Mouse (Mus musculus): ENCODE measurements around the gene Med8. TPM values are rescaled to one million over a fixed set of nuclear protein-coding genes. Genes with fewer than 3 reads are reported as not detected.

Med8 gene
- total RNA-seq (2017), result 103 to 122 TPM (median 120 TPM) in 3 replicates

DNA sequence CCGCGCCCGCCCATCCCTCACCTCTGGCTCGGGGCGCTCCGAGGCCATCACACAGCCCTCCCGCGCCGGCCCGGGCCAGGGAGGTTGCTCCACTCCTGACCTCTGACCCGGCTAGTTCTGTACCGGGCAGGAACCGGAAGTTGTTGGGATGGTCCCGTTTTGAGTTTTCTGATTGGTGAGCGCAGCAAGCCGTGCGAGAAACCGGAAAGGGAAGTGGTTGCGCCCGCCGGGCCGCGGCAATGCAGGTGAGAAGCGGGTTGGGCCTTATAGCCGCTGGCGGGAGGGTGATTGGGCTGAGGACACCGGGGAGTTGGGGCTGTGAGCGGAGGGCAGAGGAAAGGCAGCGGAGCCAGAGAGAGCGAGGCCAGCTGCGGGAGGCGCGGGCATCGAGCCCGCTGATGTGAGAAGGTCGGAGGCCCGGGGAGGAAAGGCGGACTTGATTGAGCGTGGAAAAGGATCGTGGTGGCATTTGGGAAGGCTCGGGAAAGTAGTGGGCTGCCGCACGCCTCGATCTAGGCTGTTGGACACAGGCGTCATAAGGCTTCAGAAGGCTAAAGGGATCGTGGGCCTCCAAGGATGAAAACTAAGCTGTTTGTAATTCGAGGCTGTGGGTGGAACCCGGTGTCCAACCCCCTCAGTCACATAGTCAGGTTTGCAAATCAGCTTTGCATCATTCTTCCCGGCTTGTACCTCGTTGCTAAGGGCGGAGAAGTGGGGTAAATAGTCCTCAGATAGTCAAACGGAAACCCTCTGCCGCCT, at the start of gene Med8, which contains the start of gene Szt2:
Gene Med8, plus strand, starts transcription at position 196 of the 759 bp plus-strand sequence.
Gene Szt2, minus strand, starts transcription at position 132 of the 759 bp plus-strand sequence.
- ATAC-seq (replicated peaks; ENCODE audit: insufficient number of reproducible peaks, low FRiP score, low TSS enrichment, poor library complexity, severe bottlenecking), result peak; percentile 97

DNA sequence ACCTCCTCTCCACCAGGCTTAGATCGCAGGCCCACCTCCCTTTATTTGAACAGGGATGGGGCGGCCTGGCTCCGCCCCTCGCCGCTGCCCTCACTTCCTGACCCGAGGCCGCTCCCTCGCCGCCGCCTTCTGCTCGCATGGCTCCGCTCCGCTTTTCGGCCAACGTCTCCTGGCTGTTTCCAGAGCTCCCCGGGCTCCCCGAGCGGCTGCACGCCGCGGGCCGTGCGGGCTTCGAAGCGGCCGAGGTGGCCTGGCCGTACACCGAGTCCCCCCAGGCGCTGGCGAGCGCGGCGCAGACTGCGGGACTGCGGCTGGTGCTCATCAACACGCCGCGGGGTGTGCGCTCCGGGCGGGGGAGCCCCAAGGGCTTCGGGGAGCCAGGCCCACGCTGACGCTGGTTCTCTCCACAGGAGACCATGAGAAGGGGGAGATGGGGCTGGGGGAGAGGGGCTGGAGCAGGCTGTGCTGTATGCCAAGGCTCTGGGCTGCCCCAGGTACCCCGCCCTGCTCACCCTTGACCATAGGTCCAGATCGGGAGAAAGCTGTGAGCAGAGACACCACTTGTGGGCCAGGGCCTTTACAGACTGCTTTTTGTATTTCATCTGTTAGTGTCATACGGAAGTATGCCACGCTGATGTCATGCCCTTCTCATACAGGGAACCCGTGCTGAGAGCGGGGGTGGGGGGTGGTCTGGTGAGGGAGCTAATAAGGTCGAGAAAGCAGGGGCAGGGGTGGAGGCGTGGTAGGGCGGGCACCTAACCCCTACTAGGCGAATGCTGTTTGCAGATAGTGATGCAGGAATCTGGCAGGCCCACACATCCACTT, 49.0 kb upstream of the Med8 start:
- peak; percentile 54; the same call in 1 of the 2 replicates for ATAC-seq (replicated peaks; ENCODE audit: insufficient number of reproducible peaks, low FRiP score, low TSS enrichment, poor library complexity, severe bottlenecking)

DNA sequence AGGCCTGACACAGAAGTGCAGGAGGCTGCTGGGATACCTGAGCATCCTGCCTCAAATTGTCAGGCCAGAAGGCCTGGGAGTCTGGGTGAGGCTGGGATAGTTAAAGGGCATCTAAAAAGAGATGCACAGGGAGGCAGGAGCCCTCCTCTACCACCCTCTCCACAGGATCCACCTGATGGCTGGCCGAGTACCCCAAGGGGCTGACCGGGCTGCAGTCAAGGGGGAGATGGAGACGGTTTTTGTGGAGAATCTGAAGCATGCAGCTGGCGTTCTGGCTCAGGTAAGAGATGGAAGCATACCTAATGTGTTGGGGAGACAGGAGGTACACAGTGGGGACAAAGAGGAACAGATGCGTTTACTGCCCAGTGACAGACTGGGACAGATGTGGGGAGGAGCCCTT, 47.7 kb upstream of the Med8 start:
- no peak for ATAC-seq (replicated peaks; ENCODE audit: insufficient number of reproducible peaks, low FRiP score, low TSS enrichment, poor library complexity, severe bottlenecking)

DNA sequence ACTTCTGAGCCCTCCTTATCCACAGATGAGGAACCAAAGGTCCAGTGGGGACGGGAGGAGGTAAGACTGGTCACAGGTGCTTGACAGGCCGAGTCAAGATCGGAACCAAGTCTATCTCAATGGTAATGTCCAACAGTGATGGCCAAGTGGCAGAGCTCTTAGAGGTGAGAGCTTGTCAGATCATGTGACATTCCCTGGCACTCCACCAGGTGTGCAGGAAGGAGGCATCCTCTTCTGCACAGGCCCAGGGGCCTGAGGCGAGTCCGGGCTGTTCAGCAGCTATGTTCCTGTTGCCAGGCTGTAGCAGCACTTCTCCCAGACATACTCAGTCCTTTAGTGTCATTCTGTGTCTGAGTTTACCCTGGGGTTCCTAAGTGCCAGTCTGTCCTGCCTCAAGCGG, 46.3 kb upstream of the Med8 start:
- ATAC-seq (replicated peaks; ENCODE audit: insufficient number of reproducible peaks, low FRiP score, low TSS enrichment, poor library complexity, severe bottlenecking), result no peak

DNA sequence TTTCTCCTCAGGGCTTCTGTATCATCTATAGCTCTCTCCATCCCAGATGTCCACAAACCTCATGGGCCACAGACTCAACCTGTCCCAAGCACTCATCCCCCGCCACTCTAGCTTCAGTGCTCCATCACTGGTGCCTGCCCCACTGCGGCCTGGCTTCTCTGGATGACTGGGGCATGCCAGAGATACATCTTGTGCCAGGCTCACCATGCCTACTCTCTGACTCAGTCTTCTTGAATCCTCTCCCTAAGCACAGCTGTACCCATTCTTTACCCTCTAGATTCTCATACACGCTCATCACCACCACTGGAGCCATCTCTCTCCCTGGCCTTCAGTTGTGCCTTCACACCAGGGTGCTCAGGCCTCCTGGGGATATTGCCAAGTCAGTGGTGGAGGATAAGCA, 45.2 kb upstream of the Med8 start:
- no peak for ATAC-seq (replicated peaks; ENCODE audit: insufficient number of reproducible peaks, low FRiP score, low TSS enrichment, poor library complexity, severe bottlenecking)

DNA sequence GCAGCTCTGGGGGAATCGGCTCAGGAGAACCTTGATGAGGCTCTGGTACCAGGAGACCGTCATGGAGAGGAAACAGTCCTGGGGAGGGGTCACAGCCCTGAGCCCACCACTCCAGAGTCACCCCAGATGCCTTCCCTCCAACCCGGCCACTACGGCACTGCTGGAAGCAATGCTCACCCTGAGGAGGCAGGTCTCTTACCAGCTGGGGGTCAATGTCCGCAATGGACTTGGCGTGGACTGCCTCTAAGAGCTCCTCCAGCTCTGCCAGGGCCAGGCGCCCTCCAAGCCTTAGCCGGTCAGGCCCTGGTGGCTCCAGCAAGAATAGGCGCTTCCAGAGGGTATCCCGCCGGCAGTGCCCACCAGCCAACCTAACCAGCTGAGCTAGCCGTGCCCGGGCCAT, 44.5 kb upstream of the Med8 start:
- no peak for ATAC-seq (replicated peaks; ENCODE audit: insufficient number of reproducible peaks, low FRiP score, low TSS enrichment, poor library complexity, severe bottlenecking)

DNA sequence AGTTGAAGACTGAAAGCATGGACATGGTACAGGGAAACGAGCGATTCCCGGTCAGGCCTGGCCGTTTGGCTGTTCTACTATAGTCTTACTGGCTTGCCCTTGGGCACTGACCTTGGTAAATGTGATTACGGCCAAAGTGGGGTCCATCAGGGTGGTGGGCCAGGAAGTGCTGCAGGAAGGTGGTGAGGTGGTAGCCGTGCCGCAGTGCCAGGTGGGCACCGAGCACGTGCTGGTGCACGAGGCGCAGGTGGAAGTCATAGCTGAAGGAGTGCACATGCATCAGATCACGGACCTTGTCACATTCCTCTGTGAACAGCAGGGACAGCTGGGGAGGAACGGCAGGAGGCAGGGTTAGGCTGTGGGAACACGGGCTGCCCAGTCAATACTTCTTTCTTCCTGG, 43.1 kb upstream of the Med8 start:
- ATAC-seq (replicated peaks; ENCODE audit: insufficient number of reproducible peaks, low FRiP score, low TSS enrichment, poor library complexity, severe bottlenecking), result no peak

DNA sequence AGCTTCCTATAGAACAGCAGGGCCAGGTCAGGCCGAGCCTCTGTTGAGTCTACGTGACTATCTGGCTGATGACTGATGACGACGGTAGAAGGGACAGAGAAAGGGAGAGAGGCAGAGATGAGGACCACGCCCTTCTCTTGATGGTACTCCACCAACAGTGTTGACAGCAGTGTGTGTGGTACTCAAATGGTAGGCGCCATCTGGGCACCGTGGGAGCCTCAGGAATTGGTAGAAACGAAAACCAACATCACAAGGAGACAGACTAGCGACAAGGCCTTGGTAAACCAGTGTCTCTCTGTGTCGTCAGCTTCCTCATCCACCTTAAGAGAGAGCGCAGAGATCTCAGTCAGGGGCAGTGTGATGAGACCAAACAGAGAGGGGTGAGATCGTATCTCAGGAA, 41.6 kb upstream of the Med8 start:
- ATAC-seq (replicated peaks; ENCODE audit: insufficient number of reproducible peaks, low FRiP score, low TSS enrichment, poor library complexity, severe bottlenecking), result no peak

DNA sequence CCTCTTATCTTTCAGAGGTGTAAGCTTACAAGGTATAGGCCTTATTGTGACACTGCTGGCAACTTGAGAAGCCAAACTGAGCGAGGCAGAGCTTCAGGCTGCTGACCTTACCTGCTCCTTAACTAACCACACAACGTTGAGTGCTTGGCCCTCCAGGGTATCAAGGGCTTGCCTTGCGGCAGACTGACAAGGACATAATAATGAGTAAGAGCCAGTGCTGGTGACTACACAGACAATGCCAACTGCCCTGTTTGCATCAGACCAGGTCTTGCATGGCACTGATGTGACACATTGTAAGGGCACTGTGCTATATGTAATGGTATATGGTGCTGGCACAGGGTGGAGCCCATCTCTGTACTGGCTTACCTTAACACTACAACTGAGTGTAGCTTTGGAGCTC, 40.5 kb upstream of the Med8 start:
- ATAC-seq (replicated peaks; ENCODE audit: insufficient number of reproducible peaks, low FRiP score, low TSS enrichment, poor library complexity, severe bottlenecking), result no peak

DNA sequence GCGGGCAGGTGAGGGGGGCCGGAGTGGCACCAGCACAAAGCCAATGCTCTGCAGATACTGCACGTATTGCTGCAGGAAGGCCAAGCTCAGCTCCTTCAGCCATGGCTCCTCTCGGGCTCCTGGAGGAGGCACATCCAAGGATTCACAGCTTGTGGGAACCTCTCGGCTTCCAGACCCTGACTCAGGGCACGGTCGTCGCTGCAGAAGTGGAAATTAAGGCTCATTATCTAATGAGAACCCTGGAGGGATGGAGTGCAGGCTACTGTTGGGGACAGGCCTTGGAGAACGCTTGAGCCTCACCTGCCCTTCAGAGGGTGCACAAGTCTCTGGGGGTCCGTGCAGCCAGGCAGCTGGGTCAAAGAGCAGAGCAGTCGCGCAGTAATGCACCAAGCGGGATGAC, 37.3 kb upstream of the Med8 start:
- ATAC-seq (replicated peaks; ENCODE audit: insufficient number of reproducible peaks, low FRiP score, low TSS enrichment, poor library complexity, severe bottlenecking), result no peak

DNA sequence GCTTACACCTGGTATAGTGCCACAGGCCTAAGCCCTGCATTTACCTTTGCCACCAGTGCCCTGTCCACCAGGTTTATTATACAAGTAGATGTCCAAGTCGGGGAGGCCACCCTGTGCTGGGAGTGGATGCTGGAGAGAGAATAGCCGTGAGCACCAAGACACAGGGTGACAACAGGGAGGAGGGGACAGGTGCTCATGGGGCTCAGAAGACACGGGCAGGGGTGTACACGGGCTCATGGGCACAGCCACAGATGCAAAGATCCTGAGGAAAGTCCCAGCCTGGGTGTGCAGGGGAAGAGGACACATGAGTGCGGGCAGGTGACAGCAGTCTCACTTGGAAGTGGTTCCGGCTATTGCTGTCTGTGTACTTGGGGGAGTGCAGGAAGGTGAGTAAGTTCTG, 33.1 kb upstream of the Med8 start:
- ATAC-seq (replicated peaks; ENCODE audit: insufficient number of reproducible peaks, low FRiP score, low TSS enrichment, poor library complexity, severe bottlenecking), result no peak

DNA sequence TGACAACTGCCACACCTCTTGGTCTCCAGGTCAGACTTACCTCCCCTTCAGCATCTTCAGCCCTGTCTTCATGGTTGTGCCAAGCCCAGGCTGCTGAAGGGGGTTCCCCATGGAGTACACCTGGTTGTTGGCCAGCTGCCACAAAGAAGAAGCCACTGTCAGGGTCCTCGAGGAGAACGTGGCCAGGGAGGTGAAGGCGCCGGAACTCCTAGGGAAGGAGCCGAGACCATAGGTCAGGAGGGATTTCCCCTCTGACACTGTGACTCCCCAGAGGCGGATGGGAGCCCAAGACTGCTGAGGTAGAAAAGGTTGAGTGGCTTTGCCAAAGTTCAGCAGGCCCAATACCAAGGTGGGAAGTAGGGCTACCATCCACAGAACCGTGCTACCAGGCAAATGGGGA, 25.9 kb upstream of the Med8 start:
- ATAC-seq (replicated peaks; ENCODE audit: insufficient number of reproducible peaks, low FRiP score, low TSS enrichment, poor library complexity, severe bottlenecking), result no peak

DNA sequence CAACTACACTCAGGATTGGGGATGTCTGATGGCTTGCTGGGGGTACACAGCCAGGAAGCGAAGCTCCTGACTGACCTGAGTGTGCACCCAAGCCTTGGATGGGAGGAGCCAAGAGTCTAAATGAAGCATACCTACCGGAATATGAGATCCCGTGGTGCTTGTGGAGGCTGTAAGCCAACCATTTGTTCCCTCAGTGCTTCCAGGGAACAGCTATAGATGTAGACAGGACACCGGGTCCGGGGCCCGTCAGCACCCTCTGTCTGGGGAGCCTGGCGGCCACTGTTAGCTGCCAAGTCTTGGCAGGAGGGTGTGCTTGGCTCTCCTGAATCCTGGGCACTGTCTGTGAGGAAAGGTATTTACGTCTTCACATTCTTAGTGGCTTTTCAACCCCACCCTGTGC, 21.8 kb upstream of the Med8 start:
- ATAC-seq (replicated peaks; ENCODE audit: insufficient number of reproducible peaks, low FRiP score, low TSS enrichment, poor library complexity, severe bottlenecking), result no peak

DNA sequence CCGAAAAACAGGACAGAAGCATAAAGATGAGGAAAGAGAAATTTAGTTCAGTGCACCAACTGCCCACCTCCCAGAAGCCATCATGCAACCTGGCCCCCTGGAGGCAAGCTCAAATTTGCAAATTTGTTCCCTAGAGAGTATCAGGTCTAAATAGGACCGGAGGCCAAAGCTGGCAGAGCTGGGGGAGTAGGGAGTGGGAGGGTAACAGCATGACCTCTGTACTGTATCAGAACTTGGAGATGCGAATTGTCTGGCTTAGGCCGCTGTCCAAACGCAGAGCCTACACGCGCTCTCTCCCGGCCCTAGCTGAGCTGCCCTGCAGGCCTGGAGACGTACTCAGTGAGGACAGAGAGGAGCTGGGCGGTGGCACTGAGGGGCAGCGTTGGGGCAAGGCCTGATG, 19.0 kb upstream of the Med8 start:
- ATAC-seq (replicated peaks; ENCODE audit: insufficient number of reproducible peaks, low FRiP score, low TSS enrichment, poor library complexity, severe bottlenecking), result no peak

DNA sequence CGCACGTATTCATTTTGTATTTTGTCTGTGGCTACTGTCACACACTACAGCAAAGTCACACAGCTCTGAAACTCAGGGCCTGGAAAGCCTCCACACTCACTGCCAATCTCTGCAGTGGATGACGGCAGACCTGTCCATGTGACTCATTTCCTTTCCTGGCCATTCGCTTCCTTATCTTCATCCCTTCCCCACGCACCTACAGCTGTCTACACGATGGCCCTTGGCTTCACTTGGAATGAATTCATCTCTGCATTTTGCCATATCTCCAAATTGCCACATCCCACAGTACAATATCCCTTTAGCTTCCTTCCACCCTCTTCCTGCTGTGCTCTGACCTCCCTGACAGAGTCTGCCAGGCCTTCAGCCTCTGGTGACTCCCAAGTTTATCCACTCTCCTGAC, 14.6 kb upstream of the Med8 start:
- ATAC-seq (replicated peaks; ENCODE audit: insufficient number of reproducible peaks, low FRiP score, low TSS enrichment, poor library complexity, severe bottlenecking), result no peak

DNA sequence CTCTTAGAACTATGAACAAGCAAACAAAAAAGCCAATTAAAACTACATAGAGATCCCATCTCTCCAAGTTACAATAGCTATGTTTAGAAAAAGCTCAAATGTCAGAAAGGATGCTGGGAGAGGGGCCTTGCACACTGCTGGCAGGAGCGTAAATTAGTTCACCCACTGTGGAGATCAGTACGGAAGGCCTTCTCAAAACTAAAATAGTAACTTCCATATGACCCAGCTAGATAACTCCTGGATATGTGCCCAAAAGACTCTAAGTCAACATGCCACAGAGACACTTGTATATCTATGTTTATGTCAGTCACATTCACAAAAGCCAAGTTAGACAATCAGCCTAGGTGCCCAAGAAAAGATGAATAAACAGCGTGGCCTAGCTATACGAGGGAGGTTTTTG, 13.8 kb upstream of the Med8 start:
- ATAC-seq (replicated peaks; ENCODE audit: insufficient number of reproducible peaks, low FRiP score, low TSS enrichment, poor library complexity, severe bottlenecking), result no peak

DNA sequence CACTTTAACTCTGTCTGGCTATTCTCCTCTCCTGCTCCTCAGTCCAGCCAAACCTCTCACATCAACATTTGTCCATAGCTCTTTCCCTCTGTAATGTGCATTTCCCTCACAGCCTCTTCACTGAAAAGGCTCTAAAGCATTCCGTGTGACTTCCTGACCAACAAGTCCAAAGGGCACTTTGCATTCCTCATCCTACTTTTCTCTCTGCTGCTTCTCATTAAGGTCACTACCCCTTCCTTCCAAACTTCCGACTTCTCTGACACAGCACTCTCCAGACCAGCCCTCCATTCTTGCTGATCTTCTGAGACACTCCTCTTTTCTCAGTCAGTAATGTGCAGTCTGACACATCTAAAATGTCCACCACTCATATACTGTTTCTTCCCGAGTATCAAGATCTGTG, 12.7 kb upstream of the Med8 start:
- ATAC-seq (replicated peaks; ENCODE audit: insufficient number of reproducible peaks, low FRiP score, low TSS enrichment, poor library complexity, severe bottlenecking), result no peak

DNA sequence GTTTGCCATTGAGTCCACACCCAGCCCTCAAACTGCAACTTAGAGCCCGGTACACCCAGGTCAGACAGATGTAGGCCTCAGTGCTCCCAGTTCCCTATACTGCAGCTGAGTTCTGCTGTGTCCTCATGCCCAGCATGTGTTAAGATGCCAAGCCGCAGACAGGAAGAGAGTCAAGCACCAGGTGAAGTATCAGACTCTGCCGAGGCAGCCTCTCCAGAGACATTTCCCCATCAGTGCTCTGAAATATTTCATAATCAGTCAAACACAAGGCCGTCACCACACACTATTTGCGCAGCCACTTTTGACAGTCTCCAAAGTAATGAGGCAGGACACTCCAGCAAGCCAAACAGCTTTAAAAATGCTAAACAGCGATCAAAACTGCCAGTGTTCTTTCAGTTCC, 10.7 kb upstream of the Med8 start:
- ATAC-seq (replicated peaks; ENCODE audit: insufficient number of reproducible peaks, low FRiP score, low TSS enrichment, poor library complexity, severe bottlenecking), result no peak

DNA sequence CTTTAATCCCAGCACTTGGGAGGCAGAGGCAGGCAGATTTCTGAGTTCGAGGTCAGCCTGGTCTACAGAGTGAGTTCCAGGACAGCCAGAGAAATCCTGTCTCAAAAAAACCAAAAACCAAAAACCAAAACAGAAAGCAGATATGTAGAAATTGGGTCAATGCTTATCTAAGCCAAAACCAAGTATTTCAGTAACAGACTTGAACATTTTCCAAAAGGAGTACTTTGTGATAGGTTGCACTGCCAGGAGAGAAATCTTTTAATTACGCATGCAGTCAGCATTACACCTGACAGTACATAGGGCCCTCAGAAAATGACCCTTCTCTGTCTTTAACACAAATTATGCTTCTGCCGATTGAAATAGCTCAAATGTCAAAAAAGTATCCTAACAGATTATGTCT, 7.7 kb upstream of the Med8 start:
- ATAC-seq (replicated peaks; ENCODE audit: insufficient number of reproducible peaks, low FRiP score, low TSS enrichment, poor library complexity, severe bottlenecking), result no peak

DNA sequence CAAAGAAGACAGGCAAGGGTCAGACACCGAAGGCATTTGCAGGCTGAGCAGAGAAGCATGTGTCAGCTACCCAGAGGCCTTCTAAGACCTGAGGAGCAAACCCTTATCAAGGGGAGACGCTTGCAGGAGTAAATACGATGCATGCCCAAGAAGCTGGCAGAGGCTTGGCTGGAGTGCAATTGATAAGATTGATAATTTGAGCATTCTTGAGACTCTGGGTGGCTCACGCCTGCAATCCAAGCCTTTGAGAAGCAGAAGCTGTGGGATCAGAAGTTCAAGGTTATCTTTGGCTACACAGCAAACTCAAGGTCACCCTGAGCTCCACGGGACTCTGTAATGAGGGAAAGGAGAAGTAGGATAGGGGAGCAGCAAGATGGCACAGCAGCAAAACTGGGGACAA, 7.2 kb upstream of the Med8 start:
- ATAC-seq (replicated peaks; ENCODE audit: insufficient number of reproducible peaks, low FRiP score, low TSS enrichment, poor library complexity, severe bottlenecking), result no peak

Measured in monocyte, adult 5-6 weeks (primary cell).